Mouse (Mus musculus): ENCODE data around the gene Pdcd1lg2. TPM values are rescaled to one million over a fixed set of nuclear protein-coding genes. Genes with fewer than 3 reads are reported as not detected.

Pdcd1lg2 gene
- polyA plus RNA-seq, 1 experiment from 2014 or later: not detected

GRCm38 (mm10) chr19:29385822-29386221 lies 24.9 kb upstream of the Pdcd1lg2 start:
- Histone ChIP-seq H3K27me3 (no peaks in the 10 kb centered on the region), H3K27ac (replicated peaks) (no peak overlapping the region), H3K36me3 (no peaks in the 10 kb centered on the region), H3K9ac (replicated peaks) (no peak overlapping the region), H3K4me1 (no peaks in the 10 kb centered on the region), H3K4me2 (replicated peaks) (no peak overlapping the region), H3K4me3 (no peak overlapping the region), H3K9me3 (no peaks in the 10 kb centered on the region)
- ATAC-seq (ENCODE audit: low FRiP score, low read depth): no peak
- 88% methylated on average over 4 of the region's 4 CpGs for WGBS

GRCm38 (mm10) chr19:29388818-29389217 lies 21.9 kb upstream of the Pdcd1lg2 start:
- H3K9me3 ChIP-seq: no peaks in the 10 kb centered on the region
- WGBS: 94% methylated on average over 1 of the region's 1 CpGs
- no peak overlapping the region for H3K27ac ChIP-seq (replicated peaks)
- no peaks in the 10 kb centered on the region for H3K4me1 ChIP-seq
- H3K4me3 ChIP-seq: no peak overlapping the region
- no peak for ATAC-seq (ENCODE audit: low FRiP score, low read depth)
- H3K27me3 ChIP-seq: no peaks in the 10 kb centered on the region
- H3K9ac ChIP-seq (replicated peaks): no peak overlapping the region
- H3K4me2 ChIP-seq (replicated peaks): no peak overlapping the region
- H3K36me3 ChIP-seq: no peaks in the 10 kb centered on the region

GRCm38 (mm10) chr19:29390483-29390882 lies 20.2 kb upstream of the Pdcd1lg2 start:
- no peaks in the 10 kb centered on the region for H3K36me3 ChIP-seq
- H3K4me1 ChIP-seq: no peaks in the 10 kb centered on the region
- H3K9me3 ChIP-seq: no peaks in the 10 kb centered on the region
- no peak overlapping the region for H3K4me2 ChIP-seq (replicated peaks)
- no peak overlapping the region for H3K27ac ChIP-seq (replicated peaks)
- no peaks in the 10 kb centered on the region for H3K27me3 ChIP-seq
- no peak overlapping the region for H3K4me3 ChIP-seq
- 88% methylated on average over 5 of the region's 5 CpGs for WGBS
- no peak for ATAC-seq (ENCODE audit: low FRiP score, low read depth)
- no peak overlapping the region for H3K9ac ChIP-seq (replicated peaks)

GRCm38 (mm10) chr19:29391279-29391678 lies 19.4 kb upstream of the Pdcd1lg2 start:
- no peak for ATAC-seq (ENCODE audit: low FRiP score, low read depth)
- H3K27ac ChIP-seq (replicated peaks): no peak overlapping the region

GRCm38 (mm10) chr19:29393333-29393732 lies 17.4 kb upstream of the Pdcd1lg2 start:
- 93% methylated on average over 9 of the region's 9 CpGs for WGBS
- no peak overlapping the region for H3K4me3 ChIP-seq
- H3K9ac ChIP-seq (replicated peaks): no peak overlapping the region
- ATAC-seq (ENCODE audit: low FRiP score, low read depth): no peak
- H3K27me3 ChIP-seq: no peaks in the 10 kb centered on the region
- H3K9me3 ChIP-seq: 0 out of 2 replicates have a peak, but pooled peaks cover 4% of the 10 kb centered on the region
- H3K4me1 ChIP-seq: no peaks in the 10 kb centered on the region
- no peaks in the 10 kb centered on the region for H3K36me3 ChIP-seq
- no peak overlapping the region for H3K4me2 ChIP-seq (replicated peaks)
- no peak overlapping the region for H3K27ac ChIP-seq (replicated peaks)

More at GRCm38 (mm10) chr19:29391279-29391678, 19.4 kb upstream of the Pdcd1lg2 start:
- no peaks in the 10 kb centered on the region for H3K27me3 ChIP-seq
- no peak overlapping the region for H3K4me3 ChIP-seq
- 76% methylated on average over 4 of the region's 4 CpGs for WGBS
- H3K36me3 ChIP-seq: no peaks in the 10 kb centered on the region
- no peak overlapping the region for H3K4me2 ChIP-seq (replicated peaks)
- H3K4me1 ChIP-seq: no peaks in the 10 kb centered on the region
- H3K9ac ChIP-seq (replicated peaks): no peak overlapping the region
- H3K9me3 ChIP-seq: no peaks in the 10 kb centered on the region

GRCm38 (mm10) chr19:29394721-29395120 lies 16.0 kb upstream of the Pdcd1lg2 start:
- Histone ChIP-seq H3K9ac (replicated peaks) (no peak overlapping the region), H3K9me3 (0 out of 2 replicates have a peak, but pooled peaks cover 6% of the 10 kb centered on the region), H3K27ac (replicated peaks) (no peak overlapping the region), H3K4me1 (no peaks in the 10 kb centered on the region), H3K27me3 (no peaks in the 10 kb centered on the region), H3K4me2 (replicated peaks) (no peak overlapping the region), H3K4me3 (no peak overlapping the region), H3K36me3 (no peaks in the 10 kb centered on the region)
- no peak for ATAC-seq (ENCODE audit: low FRiP score, low read depth)
- WGBS: 95% methylated on average over 2 of the region's 2 CpGs

GRCm38 (mm10) chr19:29396353-29396752 lies 14.4 kb upstream of the Pdcd1lg2 start:
- no peak overlapping the region for H3K4me2 ChIP-seq (replicated peaks)
- WGBS: 79% methylated on average over 1 of the region's 1 CpGs
- no peak overlapping the region for H3K4me3 ChIP-seq
- H3K27me3 ChIP-seq: no peaks in the 10 kb centered on the region
- H3K27ac ChIP-seq (replicated peaks): no peak overlapping the region
- H3K4me1 ChIP-seq: no peaks in the 10 kb centered on the region
- no peak overlapping the region for H3K9ac ChIP-seq (replicated peaks)
- 0 out of 2 replicates have a peak, but pooled peaks cover 6% of the 10 kb centered on the region for H3K9me3 ChIP-seq
- no peak for ATAC-seq (ENCODE audit: low FRiP score, low read depth)
- no peaks in the 10 kb centered on the region for H3K36me3 ChIP-seq

GRCm38 (mm10) chr19:29399786-29400185 lies 10.9 kb upstream of the Pdcd1lg2 start:
- no peak overlapping the region for H3K4me3 ChIP-seq
- 93% methylated on average over 4 of the region's 4 CpGs for WGBS

GRCm38 (mm10) chr19:29400466-29400865 lies 10.3 kb upstream of the Pdcd1lg2 start:
- H3K27ac ChIP-seq (replicated peaks): no peak overlapping the region
- no peak for ATAC-seq (ENCODE audit: low FRiP score, low read depth)
- no peak overlapping the region for H3K4me2 ChIP-seq (replicated peaks)
- no peaks in the 10 kb centered on the region for H3K4me1 ChIP-seq
- no peaks in the 10 kb centered on the region for H3K27me3 ChIP-seq
- H3K36me3 ChIP-seq: no peaks in the 10 kb centered on the region
- no peak overlapping the region for H3K4me3 ChIP-seq
- no peak overlapping the region for H3K9ac ChIP-seq (replicated peaks)
- 0 out of 2 replicates have a peak, but pooled peaks cover 6% of the 10 kb centered on the region for H3K9me3 ChIP-seq
- WGBS: 88% methylated on average over 3 of the region's 3 CpGs

More at GRCm38 (mm10) chr19:29399786-29400185, 10.9 kb upstream of the Pdcd1lg2 start:
- Histone ChIP-seq H3K27me3 (no peaks in the 10 kb centered on the region), H3K27ac (replicated peaks) (no peak overlapping the region), H3K4me1 (no peaks in the 10 kb centered on the region), H3K36me3 (no peaks in the 10 kb centered on the region), H3K4me2 (replicated peaks) (no peak overlapping the region), H3K9me3 (0 out of 2 replicates have a peak, but pooled peaks cover 6% of the 10 kb centered on the region), H3K9ac (replicated peaks) (no peak overlapping the region)
- no peak for ATAC-seq (ENCODE audit: low FRiP score, low read depth)

- no peak for ATAC-seq (ENCODE audit: low FRiP score, low read depth)
- no peak overlapping the region for H3K4me2 ChIP-seq (replicated peaks)
- no peak overlapping the region for H3K9ac ChIP-seq (replicated peaks)
- H3K4me1 ChIP-seq: no peaks in the 10 kb centered on the region
- H3K27ac ChIP-seq (replicated peaks): no peak overlapping the region
- no peak overlapping the region for H3K4me3 ChIP-seq
- 0 out of 2 replicates have a peak, but pooled peaks cover 6% of the 10 kb centered on the region for H3K9me3 ChIP-seq
- 92% methylated on average over 4 of the region's 4 CpGs for WGBS
- H3K36me3 ChIP-seq: no peaks in the 10 kb centered on the region
- no peaks in the 10 kb centered on the region for H3K27me3 ChIP-seq
Observed at GRCm38 (mm10) chr19:29402621-29403020, 8.1 kb upstream of the Pdcd1lg2 start.

- Histone ChIP-seq H3K4me1 (no peaks in the 10 kb centered on the region), H3K4me2 (replicated peaks) (no peak overlapping the region), H3K27ac (replicated peaks) (no peak overlapping the region), H3K36me3 (no peaks in the 10 kb centered on the region), H3K4me3 (no peak overlapping the region), H3K9ac (replicated peaks) (no peak overlapping the region), H3K9me3 (0 out of 2 replicates have a peak, but pooled peaks cover 3% of the 10 kb centered on the region), H3K27me3 (no peaks in the 10 kb centered on the region)
- WGBS: 91% methylated on average over 4 of the region's 4 CpGs
- ATAC-seq (ENCODE audit: low FRiP score, low read depth): no peak
Observed at GRCm38 (mm10) chr19:29403251-29403650, 7.5 kb upstream of the Pdcd1lg2 start.

GRCm38 (mm10) chr19:29405388-29405787 lies 5.3 kb upstream of the Pdcd1lg2 start:
- H3K4me1 ChIP-seq: no peaks in the 10 kb centered on the region
- H3K27me3 ChIP-seq: no peaks in the 10 kb centered on the region
- no peaks in the 10 kb centered on the region for H3K36me3 ChIP-seq
- H3K9me3 ChIP-seq: no peaks in the 10 kb centered on the region
- no peak overlapping the region for H3K27ac ChIP-seq (replicated peaks)
- no peak for ATAC-seq (ENCODE audit: low FRiP score, low read depth)
- no peak overlapping the region for H3K9ac ChIP-seq (replicated peaks)
- no peak overlapping the region for H3K4me2 ChIP-seq (replicated peaks)
- H3K4me3 ChIP-seq: no peak overlapping the region
- WGBS: 76% methylated on average over 2 of the region's 2 CpGs

Measured in midbrain, embryonic 12.5 days (tissue).